Comparison of ENCODE assay signal across 8 mouse cellular contexts in genomic region chr2:54083861-54084736, GRCm38 (mm10). TPM values are rescaled to one million over a fixed set of nuclear protein-coding genes. Genes with fewer than 3 reads are reported as not detected.
DNase-seq lines count a peak whose midpoint lies in the region; ATAC-seq and TF ChIP-seq lines count a peak whose summit lies in the region.

No protein-coding gene starts in this region.

- H3K9me3 ChIP-seq in ES-E14 (ENCODE audit: control insufficient read depth, insufficient read depth, low read depth, low read length): no peaks in the 10 kb centered on the region
- H3K9me3 ChIP-seq in embryonic facial prominence, embryonic 14.5 days (ENCODE audit: control insufficient read depth, low read length): no peaks in the 10 kb centered on the region
- H3K9me3 ChIP-seq in intestine, postnatal 0 days (ENCODE audit: control insufficient read depth): no peaks in the 10 kb centered on the region
- H3K9me3 ChIP-seq in midbrain, embryonic 12.5 days: no peaks in the 10 kb centered on the region

- no peaks in the 10 kb centered on the region; a peak in 1 of 4 replicates for H3K4me1 ChIP-seq in ES-E14 (ENCODE audit: control insufficient read depth in 2 of 2, insufficient read depth in 2 of 2, low read length in 2 of 2, poor library complexity in 1 of 2)
- H3K4me1 ChIP-seq in embryonic facial prominence, embryonic 14.5 days (ENCODE audit: control insufficient read depth, insufficient read depth, low read length): no peaks in the 10 kb centered on the region
- H3K4me1 ChIP-seq in intestine, postnatal 0 days (replicated peaks; ENCODE audit: control insufficient read depth, insufficient read depth, low read length): peaks cover 7% of the 10 kb centered on the region
- H3K4me1 ChIP-seq in midbrain, embryonic 12.5 days: peaks cover 21% of the 10 kb centered on the region; the same call in 1 of the 2 replicates

- no peaks in the 10 kb centered on the region for H3K36me3 ChIP-seq in ES-E14 (ENCODE audit: control insufficient read depth, insufficient read depth, low read length, poor library complexity, severe bottlenecking)
- no peaks in the 10 kb centered on the region for H3K36me3 ChIP-seq in embryonic facial prominence, embryonic 14.5 days (ENCODE audit: control insufficient read depth, insufficient read depth, low read length)
- H3K36me3 ChIP-seq in intestine, postnatal 0 days (ENCODE audit: control insufficient read depth, insufficient read depth): no peaks in the 10 kb centered on the region
- H3K36me3 ChIP-seq in midbrain, embryonic 12.5 days: no peaks in the 10 kb centered on the region

- no peak overlapping the region for H3K27ac ChIP-seq in ES-E14 (ENCODE audit: insufficient read depth, low read depth, low read length, poor library complexity, severe bottlenecking)
- no peak overlapping the region for H3K27ac ChIP-seq in embryonic facial prominence, embryonic 14.5 days (replicated peaks; ENCODE audit: low read depth, low read length)
- H3K27ac ChIP-seq in intestine, postnatal 0 days (ENCODE audit: low read depth, low read length): no peak overlapping the region
- H3K27ac ChIP-seq in midbrain, embryonic 12.5 days (replicated peaks): peak overlapping the region; percentile 50

- intact Hi-C loops in gastrocnemius, postnatal 14 days (cut with DNase I; ENCODE audit: low total_unique reads): no loop called here

- no peak overlapping the region for H3K9ac ChIP-seq in ES-E14 (ENCODE audit: insufficient read depth, low read depth, low read length, poor library complexity, severe bottlenecking)
- peak overlapping the region; percentile 45 for H3K9ac ChIP-seq in embryonic facial prominence, embryonic 14.5 days (ENCODE audit: low read depth, low read length)
- H3K9ac ChIP-seq in intestine, postnatal 0 days (ENCODE audit: low read depth, low read length): no peak overlapping the region
- peak overlapping the region; percentile 53 for H3K9ac ChIP-seq in midbrain, embryonic 12.5 days (replicated peaks)

- DNase-seq in gastrocnemius, postnatal 14 days: peak; percentile 3
- DNase-seq in gastrocnemius, postnatal 10 days: no peak
- no peak for DNase-seq in ES-E14 (ENCODE audit: low read depth, low spot score)
- DNase-seq in embryonic facial prominence, embryonic 14.5 days (ENCODE audit: low spot score): peak; percentile 33
- DNase-seq in thymus, adult 18-20 months: no peak
- no peak for DNase-seq in ovary, postnatal 10 days (ENCODE audit: low spot score)

- peak overlapping the region; percentile 86 for H3K4me2 ChIP-seq in embryonic facial prominence, embryonic 14.5 days (ENCODE audit: low read depth, low read length)
- peak overlapping the region; percentile 86 for H3K4me2 ChIP-seq in intestine, postnatal 0 days (replicated peaks; ENCODE audit: low read depth)
- peak overlapping the region; percentile 63 for H3K4me2 ChIP-seq in midbrain, embryonic 12.5 days (replicated peaks)

- H3K27me3 ChIP-seq in embryonic facial prominence, embryonic 14.5 days (replicated peaks; ENCODE audit: control insufficient read depth, insufficient read depth, low read length): peaks cover 35% of the 10 kb centered on the region
- H3K27me3 ChIP-seq in intestine, postnatal 0 days (replicated peaks; ENCODE audit: control insufficient read depth, insufficient read depth, low read length): peaks cover 21% of the 10 kb centered on the region
- peaks cover 15% of the 10 kb centered on the region; the same call in 1 of the 2 replicates for H3K27me3 ChIP-seq in midbrain, embryonic 12.5 days

- in situ Hi-C loops in ES-E14 (cut with MboI; ENCODE audit: low sequenced_read_pairs in 2 of 2, unreplicated experiment in 2 of 2): no loop called here

- TF ChIP-seq CTCF in intestine, postnatal 0 days (IDR thresholded peaks at IDR 0.05; ENCODE audit: low read depth): no peak

- ATAC-seq in embryonic facial prominence, embryonic 14.5 days (ENCODE audit: low read depth): peak; percentile 35
- ATAC-seq in intestine, postnatal 0 days: no peak
- peak; percentile 65 for ATAC-seq in midbrain, embryonic 12.5 days (ENCODE audit: low FRiP score, low read depth)

- 2% methylated on average over 29 of the region's 29 CpGs for WGBS in embryonic facial prominence, embryonic 14.5 days
- 7% methylated on average over 29 of the region's 29 CpGs for WGBS in intestine, postnatal 0 days
- WGBS in midbrain, embryonic 12.5 days: 1% methylated on average over 29 of the region's 29 CpGs

- H3K4me3 ChIP-seq in ES-E14 (ENCODE audit: insufficient read depth in 1 of 2, low read depth in 1 of 2, low read length in 2 of 2, poor library complexity in 1 of 2, severe bottlenecking in 1 of 2): peak overlapping the region; percentile 47 to 66; a peak in 3 of 4 replicates
- peak overlapping the region; percentile 52 for H3K4me3 ChIP-seq in embryonic facial prominence, embryonic 14.5 days (ENCODE audit: low read depth, low read length)
- peak overlapping the region; percentile 45 for H3K4me3 ChIP-seq in intestine, postnatal 0 days (ENCODE audit: low read depth, low read length)
- H3K4me3 ChIP-seq in midbrain, embryonic 12.5 days: peak overlapping the region; percentile 49

TF ChIP-seq in ES-E14, 5 proteins besides CTCF, POLR2A, EP300 and RAD21:
- TF ChIP-seq ZNF384 (IDR thresholded peaks at IDR 0.05; ENCODE audit: low read depth, low read length): no peak
- TF ChIP-seq MAFK (IDR thresholded peaks at IDR 0.05; ENCODE audit: insufficient read depth, low read depth, low read length): no peak
- no peak for TF ChIP-seq HCFC1 (IDR thresholded peaks at IDR 0.05; ENCODE audit: borderline replicate concordance, insufficient read depth, low read length)
- TF ChIP-seq CHD2 (IDR thresholded peaks at IDR 0.05; ENCODE audit: low read depth, low read length): no peak
- no peak for TF ChIP-seq ZC3H11A (IDR thresholded peaks at IDR 0.05; ENCODE audit: borderline replicate concordance, low read depth, low read length)

RNA-seq across cellular contexts. Expression of gene Rprm, which starts 1.3 kb away (rescaled TPM):
- total RNA-seq in gastrocnemius, postnatal 14 days (2021): 1 to 10 TPM in 1 of 2 experiments, under 1 TPM in 1; 0.35 to 1.1 TPM
- 1 to 10 TPM in 1 of 2 experiments, under 1 TPM in 1; 0.99 to 1.3 TPM for total RNA-seq in gastrocnemius, postnatal 10 days (2021)
- 5.3 and 8.2 TPM in 2 replicates for total RNA-seq in ES-E14 (2012; rRNA removed)
- 13.5 and 15.5 TPM in 2 replicates for polyA plus RNA-seq in embryonic facial prominence, embryonic 14.5 days (2014; fragmentation: Nextera tagmentation; extraction: Ambion mirVana)
- polyA plus RNA-seq in intestine, postnatal 0 days (2015; fragmentation: Nextera tagmentation; extraction: Ambion mirVana): 2.6 and 3.8 TPM in 2 replicates
- polyA plus RNA-seq in midbrain, embryonic 12.5 days (2016; fragmentation: Nextera tagmentation; extraction: Ambion mirVana): 48.3 and 60.7 TPM in 2 replicates

Comparison
In these comparisons a context has a peak if more than half of its experiments do, and no peak if none do; other contexts are left out.
1. DNase-seq: peak in gastrocnemius, postnatal 14 days (single experiment) and embryonic facial prominence, embryonic 14.5 days (single experiment); none in gastrocnemius, postnatal 10 days (single experiment), ES-E14 (single experiment), thymus, adult 18-20 months (0 of 2) and ovary, postnatal 10 days (single experiment).
2. H3K9ac ChIP-seq: peak in embryonic facial prominence, embryonic 14.5 days (single experiment) and midbrain, embryonic 12.5 days (single experiment); none in ES-E14 (single experiment) and intestine, postnatal 0 days (single experiment).
3. Peak in every context shown above with its lines, with median percentiles within 50 percentile points of each other: H3K4me3 ChIP-seq and H3K4me2 ChIP-seq.